Mouse (Mus musculus): ENCODE results near the gene Ier2.
A peak's percentile ranks its signal among the peaks of the same experiment; 100 is the strongest.
"Not testable (repeated sequence)": the region's sequence is repeated elsewhere in the genome, so short reads cannot be mapped to it uniquely, and the experiment has no call there.

Gene Ier2

GRCm38 (mm10) chr8:84697166-84698130 is 34.8 kb upstream of the Ier2 start:
- no peak for DNase-seq

GRCm38 (mm10) chr8:84695140-84695539 is 32.5 kb upstream of the Ier2 start:
- no peak for DNase-seq

GRCm38 (mm10) chr8:84693332-84693731 is 30.7 kb upstream of the Ier2 start:
- DNase-seq, result no peak

GRCm38 (mm10) chr8:84689091-84689915 is 26.7 kb upstream of the Ier2 start:
- peak; percentile 91 for DNase-seq

- DNase-seq, result peak; percentile 83
These were observed 25.1 kb upstream of the Ier2 start, which contains the start of gene Nacc1 for GRCm38 (mm10) chr8:84687705-84688100. Gene Nacc1, minus strand, starts transcription at chr8:84687862.

- no peak for DNase-seq
These were observed 24.5 kb upstream of the Ier2 start for GRCm38 (mm10) chr8:84687003-84687704.

- no peak for DNase-seq
These were observed 23.7 kb upstream of the Ier2 start, which contains the start of gene Trmt1 for GRCm38 (mm10) chr8:84686191-84687002. Gene Trmt1, plus strand, starts transcription at chr8:84686307.

GRCm38 (mm10) chr8:84684537-84684936 is 21.9 kb upstream of the Ier2 start:
- no peak for DNase-seq

GRCm38 (mm10) chr8:84682257-84682656 is 19.6 kb upstream of the Ier2 start:
- no peak for DNase-seq

GRCm38 (mm10) chr8:84681476-84681875 is 18.8 kb upstream of the Ier2 start:
- no peak for DNase-seq

- no peak for DNase-seq
These were observed 14.7 kb upstream of the Ier2 start for GRCm38 (mm10) chr8:84677305-84677704.

GRCm38 (mm10) chr8:84670295-84671006 is 7.8 kb upstream of the Ier2 start:
- DNase-seq, result not testable (repeated sequence)

GRCm38 (mm10) chr8:84668731-84669485 is 6.3 kb upstream of the Ier2 start:
- no peak for DNase-seq

GRCm38 (mm10) chr8:84668081-84668480 is 5.4 kb upstream of the Ier2 start:
- no peak for DNase-seq

- DNase-seq, result no peak
These were observed 2.8 kb upstream of the Ier2 start for GRCm38 (mm10) chr8:84665385-84665893.

GRCm38 (mm10) chr8:84664566-84665384 is 2.1 kb upstream of the Ier2 start:
- DNase-seq, result peak; percentile 81

GRCm38 (mm10) chr8:84663483-84664327 is 1.1 kb upstream of the Ier2 start:
- DNase-seq, result peak; percentile 97

- peak; percentile 59 for DNase-seq
These were observed 586 bp downstream of the Ier2 start for GRCm38 (mm10) chr8:84661961-84662571.
